Mouse (Mus musculus) yolk sac, embryonic 10.5 days (tissue): ENCODE data around the gene Skp2.
"Not testable (repeated sequence)": the region's sequence is repeated elsewhere in the genome, so short reads cannot be mapped to it uniquely, and the experiment has no call there.

Experiments
- DNase-seq: peaks from one replicate; pipeline ENCODE4 v3.0.0-alpha.2; 2017; ENCODE audit warnings: low spot score

Gene Skp2

GRCm38 (mm10) chr15:9155325-9155724 is at the start of gene Skp2:
TSS of gene Skp2 (minus strand) at chr15:9155425.
- no peak for DNase-seq

- no peak for DNase-seq
These were observed 43.2 kb upstream of the Skp2 start for GRCm38 (mm10) chr15:9198421-9198820.

GRCm38 (mm10) chr15:9192685-9193084 is 37.5 kb upstream of the Skp2 start:
- DNase-seq: not testable (repeated sequence)

- DNase-seq: no peak
These were observed 34.6 kb upstream of the Skp2 start for GRCm38 (mm10) chr15:9189796-9190195.

- DNase-seq: no peak
These were observed 28.8 kb upstream of the Skp2 start for GRCm38 (mm10) chr15:9183995-9184394.

GRCm38 (mm10) chr15:9177038-9177437 is 21.8 kb upstream of the Skp2 start:
- DNase-seq: no peak

- DNase-seq: no peak
These were observed 8.9 kb upstream of the Skp2 start for GRCm38 (mm10) chr15:9164125-9164524.

GRCm38 (mm10) chr15:9162557-9163070 is 7.4 kb upstream of the Skp2 start:
- no peak for DNase-seq

GRCm38 (mm10) chr15:9140684-9141171 is 14.5 kb downstream of the Skp2 start:
- no peak for DNase-seq

- DNase-seq: peak; percentile 99
These were observed 15.0 kb downstream of the Skp2 start, which contains the start of gene Lmbrd2 for GRCm38 (mm10) chr15:9140252-9140680. TSS of gene Lmbrd2 (plus strand) at chr15:9140550.

- DNase-seq: peak; percentile 36
These were observed 15.8 kb downstream of the Skp2 start for GRCm38 (mm10) chr15:9139447-9139846.

GRCm38 (mm10) chr15:9134891-9135507 is 20.2 kb downstream of the Skp2 start:
- DNase-seq: peak; percentile 66

- DNase-seq: no peak
These were observed 22.4 kb downstream of the Skp2 start for GRCm38 (mm10) chr15:9132693-9133443.

GRCm38 (mm10) chr15:9131499-9131888 is 23.7 kb downstream of the Skp2 start:
- DNase-seq: no peak

- DNase-seq: no peak
These were observed 24.3 kb downstream of the Skp2 start for GRCm38 (mm10) chr15:9130772-9131498.

GRCm38 (mm10) chr15:9127051-9127791 is 28.0 kb downstream of the Skp2 start:
- DNase-seq: no peak

- no peak for DNase-seq
These were observed 30.4 kb downstream of the Skp2 start for GRCm38 (mm10) chr15:9124856-9125255.

- no peak for DNase-seq
These were observed 32.2 kb downstream of the Skp2 start for GRCm38 (mm10) chr15:9122989-9123388.

- DNase-seq: peak; percentile 49
These were observed 35.1 kb downstream of the Skp2 start for GRCm38 (mm10) chr15:9120081-9120480.

- no peak for DNase-seq
These were observed 36.4 kb downstream of the Skp2 start for GRCm38 (mm10) chr15:9118852-9119251.

GRCm38 (mm10) chr15:9114599-9114998 is 40.6 kb downstream of the Skp2 start:
- DNase-seq: peak; percentile 86

- peak; percentile 72 for DNase-seq
These were observed 41.1 kb downstream of the Skp2 start for GRCm38 (mm10) chr15:9114131-9114530.
